Mouse (Mus musculus): Measurements from ENCODE around the gene Ctrc. TPM values are rescaled to one million over a fixed set of nuclear protein-coding genes. Genes with fewer than 3 reads are reported as not detected.

Ctrc gene
- polyA plus RNA-seq, 1 experiment = not detected

DNA sequence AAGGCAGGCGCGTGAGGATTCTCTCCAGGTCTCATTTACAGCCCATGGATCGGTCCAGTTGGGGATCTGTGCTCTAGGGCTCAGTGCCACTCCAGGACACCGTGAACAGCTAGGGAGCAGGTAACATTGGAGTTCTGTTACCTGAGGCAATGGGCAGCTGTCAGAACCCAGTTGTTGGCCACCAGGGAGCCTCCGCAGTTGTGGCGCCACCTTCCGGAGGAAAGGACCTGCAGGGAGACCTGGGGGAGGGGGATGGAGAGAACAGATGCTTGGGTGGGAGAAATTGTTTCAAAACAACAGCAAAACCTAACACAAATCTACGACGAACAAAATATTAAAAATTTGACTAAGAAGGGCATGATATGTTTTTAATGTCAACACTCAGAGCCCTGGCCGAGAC, 24.1 kb downstream of the Ctrc start:
- H3K79me2 ChIP-seq (ENCODE audit: control insufficient read depth, insufficient read depth) = no peaks in the 10 kb centered on the region
- H3K4me2 ChIP-seq (ENCODE audit: low read depth) = no peak overlapping the region
- H3K36me3 ChIP-seq (ENCODE audit: control insufficient read depth, insufficient read depth) = no peaks in the 10 kb centered on the region
- H3K4me3 ChIP-seq = no peak overlapping the region
- H3K27me3 ChIP-seq (ENCODE audit: control insufficient read depth, insufficient read depth, insufficient read length) = peaks cover 5% of the 10 kb centered on the region
- no peak for TF ChIP-seq MYOD1 (IDR thresholded peaks at IDR 0.05; ENCODE audit: control insufficient read depth in 1 of 3, insufficient read length in 2 of 3, low read depth in 2 of 3)
- TF ChIP-seq CEBPB (IDR thresholded peaks at IDR 0.05; ENCODE audit: insufficient read depth, poor library complexity, severe bottlenecking) = no peak
- TF ChIP-seq POLR2A (IDR thresholded peaks at IDR 0.05; ENCODE audit: insufficient read length, low read depth) = no peak
- no peak for TF ChIP-seq TCF12 (IDR thresholded peaks at IDR 0.05; ENCODE audit: insufficient read depth, poor library complexity, severe bottlenecking)
- no peak for TF ChIP-seq USF1 (IDR thresholded peaks at IDR 0.05; ENCODE audit: low read depth)
- no peak for TF ChIP-seq REST (IDR thresholded peaks at IDR 0.05; ENCODE audit: insufficient read depth, insufficient read length)
- no peak overlapping the region for H3ac ChIP-seq (ENCODE audit: control insufficient read depth, insufficient read length)

DNA sequence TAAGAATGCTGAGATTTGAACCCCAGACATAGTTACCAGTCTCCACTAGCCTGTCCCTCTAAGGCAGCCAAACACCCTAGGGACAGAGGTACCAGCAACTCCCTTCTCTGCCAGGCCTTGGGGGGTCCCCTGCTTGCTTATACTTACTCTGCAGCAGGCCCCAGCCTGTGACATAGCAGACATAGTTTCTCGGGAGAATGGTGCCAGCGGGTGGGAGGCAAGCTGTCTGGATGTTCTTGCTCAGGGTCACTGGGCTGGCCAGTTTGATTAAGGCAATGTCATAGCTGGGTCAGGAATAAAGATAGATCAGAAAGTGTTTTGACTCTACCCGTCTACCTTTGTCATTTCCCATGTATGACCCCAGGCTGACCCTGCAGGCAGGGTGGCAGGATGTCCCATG, 25.0 kb downstream of the Ctrc start:
- Histone ChIP-seq H3K79me2 (ENCODE audit: control insufficient read depth, insufficient read depth) (no peaks in the 10 kb centered on the region), H3K36me3 (ENCODE audit: control insufficient read depth, insufficient read depth) (no peaks in the 10 kb centered on the region), H3K27me3 (ENCODE audit: control insufficient read depth, insufficient read depth, insufficient read length) (peaks cover 5% of the 10 kb centered on the region), H3K4me2 (ENCODE audit: low read depth) (no peak overlapping the region), H3ac (ENCODE audit: control insufficient read depth, insufficient read length) (no peak overlapping the region), H3K4me3 (no peak overlapping the region)
- TF ChIP-seq USF1 (IDR thresholded peaks at IDR 0.05; ENCODE audit: low read depth) (no peak), SRF (IDR thresholded peaks at IDR 0.05; ENCODE audit: control insufficient read depth, insufficient read length, low read depth) (no peak), MYOG (IDR thresholded peaks at IDR 0.05; ENCODE audit: control insufficient read depth in 1 of 3, insufficient read depth in 1 of 3, insufficient read length in 2 of 3, low read depth in 2 of 3) (no peak), MAX (IDR thresholded peaks at IDR 0.05; ENCODE audit: low read depth) (no peak), E2F4 (IDR thresholded peaks at IDR 0.05; ENCODE audit: insufficient read depth) (no peak), TCF12 (IDR thresholded peaks at IDR 0.05; ENCODE audit: insufficient read depth, poor library complexity, severe bottlenecking) (no peak), POLR2AphosphoS2 (IDR thresholded peaks at IDR 0.05; ENCODE audit: insufficient read length, low read depth) (no peak), POLR2A (IDR thresholded peaks at IDR 0.05; ENCODE audit: insufficient read length, low read depth) (no peak), TCF3 (IDR thresholded peaks at IDR 0.05; ENCODE audit: insufficient read length, low read depth) (no peak), MYOD1 (IDR thresholded peaks at IDR 0.05; ENCODE audit: control insufficient read depth in 1 of 3, insufficient read length in 2 of 3, low read depth in 2 of 3) (no peak), CEBPB (IDR thresholded peaks at IDR 0.05; ENCODE audit: insufficient read depth, poor library complexity, severe bottlenecking) (no peak), REST (IDR thresholded peaks at IDR 0.05; ENCODE audit: insufficient read depth, insufficient read length) (no peak)

DNA sequence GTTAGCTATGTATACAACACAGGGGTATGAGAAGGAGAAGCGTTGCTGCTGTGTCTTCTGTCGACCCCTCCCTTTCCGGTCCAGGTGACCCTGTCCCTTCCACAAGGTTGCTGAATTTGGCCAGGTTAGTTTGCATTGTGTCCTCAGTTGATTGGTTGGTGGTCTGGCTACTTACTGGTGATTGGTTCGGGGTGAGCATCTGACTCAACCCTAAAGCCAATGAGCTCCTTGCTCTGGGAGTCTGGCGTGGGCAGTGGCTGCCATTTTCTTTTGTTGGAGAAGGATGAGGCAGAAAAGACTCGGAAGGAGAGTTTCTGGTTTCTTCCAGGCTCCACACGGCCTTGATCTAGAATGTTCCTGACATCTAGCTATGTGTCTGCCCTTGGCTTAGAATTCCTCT, 26.8 kb downstream of the Ctrc start:
- H3K4me2 ChIP-seq (ENCODE audit: low read depth) = no peak overlapping the region

DNA sequence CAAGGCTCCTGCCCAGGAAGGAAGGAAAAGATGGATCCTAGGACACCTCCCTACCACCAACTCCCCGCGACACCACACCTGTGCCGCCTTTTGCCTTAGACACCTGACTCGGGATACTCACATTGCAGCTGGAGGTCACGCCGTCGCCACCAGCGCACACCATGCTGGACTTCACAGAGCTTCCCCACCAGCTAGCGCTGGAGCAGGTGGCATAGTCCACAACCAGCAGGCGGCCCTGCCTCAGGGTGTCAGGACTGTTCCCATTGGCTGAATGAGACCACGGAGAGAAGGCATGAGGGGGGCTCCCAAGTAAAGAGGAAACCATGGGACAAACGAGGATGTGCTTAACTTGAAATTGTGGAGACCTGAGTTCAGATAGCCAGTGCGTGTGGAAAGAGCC, 27.3 kb downstream of the Ctrc start:
- Histone ChIP-seq H3K36me3 (ENCODE audit: control insufficient read depth, insufficient read depth) (no peaks in the 10 kb centered on the region), H3K27me3 (ENCODE audit: control insufficient read depth, insufficient read depth, insufficient read length) (no peaks in the 10 kb centered on the region), H3K4me2 (ENCODE audit: low read depth) (no peak overlapping the region)

More for the DNA sequence above, 26.8 kb downstream of the Ctrc start:
- Histone ChIP-seq H3K4me3 (no peak overlapping the region), H3K79me2 (ENCODE audit: control insufficient read depth, insufficient read depth) (no peaks in the 10 kb centered on the region), H3K36me3 (ENCODE audit: control insufficient read depth, insufficient read depth) (no peaks in the 10 kb centered on the region), H3K27me3 (ENCODE audit: control insufficient read depth, insufficient read depth, insufficient read length) (no peaks in the 10 kb centered on the region), H3ac (ENCODE audit: control insufficient read depth, insufficient read length) (no peak overlapping the region)
- no peak for TF ChIP-seq MYOG (IDR thresholded peaks at IDR 0.05; ENCODE audit: control insufficient read depth in 1 of 3, insufficient read depth in 1 of 3, insufficient read length in 2 of 3, low read depth in 2 of 3)
- TF ChIP-seq POLR2A (IDR thresholded peaks at IDR 0.05; ENCODE audit: insufficient read length, low read depth) = no peak
- TF ChIP-seq E2F4 (IDR thresholded peaks at IDR 0.05; ENCODE audit: insufficient read depth) = no peak
- no peak for TF ChIP-seq MYOD1 (IDR thresholded peaks at IDR 0.05; ENCODE audit: control insufficient read depth in 1 of 3, insufficient read length in 2 of 3, low read depth in 2 of 3)
- TF ChIP-seq CEBPB (IDR thresholded peaks at IDR 0.05; ENCODE audit: insufficient read depth, poor library complexity, severe bottlenecking) = no peak
- TF ChIP-seq SRF (IDR thresholded peaks at IDR 0.05; ENCODE audit: control insufficient read depth, insufficient read length, low read depth) = no peak
- TF ChIP-seq REST (IDR thresholded peaks at IDR 0.05; ENCODE audit: insufficient read depth, insufficient read length) = no peak
- no peak for TF ChIP-seq MAX (IDR thresholded peaks at IDR 0.05; ENCODE audit: low read depth)
- no peak for TF ChIP-seq USF1 (IDR thresholded peaks at IDR 0.05; ENCODE audit: low read depth)
- TF ChIP-seq POLR2AphosphoS2 (IDR thresholded peaks at IDR 0.05; ENCODE audit: insufficient read length, low read depth) = no peak
- no peak for TF ChIP-seq TCF12 (IDR thresholded peaks at IDR 0.05; ENCODE audit: insufficient read depth, poor library complexity, severe bottlenecking)
- no peak for TF ChIP-seq TCF3 (IDR thresholded peaks at IDR 0.05; ENCODE audit: insufficient read length, low read depth)

More for the DNA sequence above, 27.3 kb downstream of the Ctrc start:
- Histone ChIP-seq H3K4me3 (no peak overlapping the region), H3K79me2 (ENCODE audit: control insufficient read depth, insufficient read depth) (no peaks in the 10 kb centered on the region), H3ac (ENCODE audit: control insufficient read depth, insufficient read length) (no peak overlapping the region)
- TF ChIP-seq TCF12 (IDR thresholded peaks at IDR 0.05; ENCODE audit: insufficient read depth, poor library complexity, severe bottlenecking) (no peak), SRF (IDR thresholded peaks at IDR 0.05; ENCODE audit: control insufficient read depth, insufficient read length, low read depth) (no peak), USF1 (IDR thresholded peaks at IDR 0.05; ENCODE audit: low read depth) (no peak), REST (IDR thresholded peaks at IDR 0.05; ENCODE audit: insufficient read depth, insufficient read length) (no peak), MAX (IDR thresholded peaks at IDR 0.05; ENCODE audit: low read depth) (no peak), POLR2AphosphoS2 (IDR thresholded peaks at IDR 0.05; ENCODE audit: insufficient read length, low read depth) (no peak), TCF3 (IDR thresholded peaks at IDR 0.05; ENCODE audit: insufficient read length, low read depth) (no peak), POLR2A (IDR thresholded peaks at IDR 0.05; ENCODE audit: insufficient read length, low read depth) (no peak), E2F4 (IDR thresholded peaks at IDR 0.05; ENCODE audit: insufficient read depth) (no peak), CEBPB (IDR thresholded peaks at IDR 0.05; ENCODE audit: insufficient read depth, poor library complexity, severe bottlenecking) (no peak), MYOD1 (IDR thresholded peaks at IDR 0.05; ENCODE audit: control insufficient read depth in 1 of 3, insufficient read length in 2 of 3, low read depth in 2 of 3) (no peak)

All from myocyte (in vitro differentiated cells).